Mouse (Mus musculus) embryonic facial prominence, embryonic 14.5 days (tissue): Measurements from ENCODE around the gene Hus1. TPM values are rescaled to one million over a fixed set of nuclear protein-coding genes. Genes with fewer than 3 reads are reported as not detected.

Source experiments
- ATAC-seq: fragments of 200-750 bp; cut with Nextera tagmentation; 2 replicates; pipeline ENCODE4 v1.8.0; 2017; ENCODE audit warnings: low read depth, moderate number of reproducible peaks, moderate TSS enrichment
- DNase-seq: peaks from one replicate; pipeline ENCODE4 v3.0.0-alpha.2; 2015; ENCODE audit warnings: low spot score
- H3K27ac ChIP-seq: fragments of 300-500 bp; sonication (generic); replicated peaks from 2 replicates; pipeline ENCODE4 v1.5.1; 2014; ENCODE audit warnings: low read depth, mild to moderate bottlenecking, low read length, moderate library complexity
- H3K27me3 ChIP-seq: fragments of 300-500 bp; sonication (generic); replicated peaks from 2 replicates; pipeline ENCODE4 v1.6.1; 2014; ENCODE audit warnings: low read length; ENCODE audit not compliant: control insufficient read depth, insufficient read depth
- H3K36me3 ChIP-seq: fragments of 300-500 bp; sonication (generic); 2 replicates; pipeline ENCODE4 v1.6.1; 2014; ENCODE audit warnings: low read length, mixed read lengths; ENCODE audit not compliant: control insufficient read depth, insufficient read depth
- H3K4me1 ChIP-seq: fragments of 300-500 bp; sonication (generic); 2 replicates; pipeline ENCODE4 v1.6.1; 2014; ENCODE audit warnings: antibody characterized with exemption, low read length; ENCODE audit not compliant: control insufficient read depth, insufficient read depth
- H3K4me2 ChIP-seq: fragments of 300-500 bp; sonication (generic); 2 replicates; pipeline ENCODE4 v1.6.1; 2014; ENCODE audit warnings: low read depth, mild to moderate bottlenecking, low read length, moderate library complexity, mixed read lengths
- H3K4me3 ChIP-seq: fragments of 300-500 bp; sonication (generic); 2 replicates; pipeline ENCODE4 v1.5.1; 2014; ENCODE audit warnings: low read depth, mild to moderate bottlenecking, low read length
- H3K9ac ChIP-seq: fragments of 300-500 bp; sonication (generic); 2 replicates; pipeline ENCODE4 v1.6.1; 2014; ENCODE audit warnings: low read depth, mild to moderate bottlenecking, low read length, moderate library complexity, mixed read lengths
- H3K9me3 ChIP-seq: fragments of 300-500 bp; sonication (generic); 2 replicates; pipeline ENCODE4 v1.6.1; 2016; ENCODE audit warnings: low read length; ENCODE audit not compliant: control insufficient read depth
- WGBS: fragments of 180-500 bp; shearing (Covaris S2); extraction: QIAGEN DNeasy Blood & Tissue Kit; methylation state at CpG from one replicate; pipeline ENCODE4 v1.1.7; 2014; 5-methylcytosine and 5-hydroxymethylcytosine counted together
- polyA plus RNA-seq: library from polyadenylated mRNA; unstranded; fragments of >200 nt; fragmentation: Nextera tagmentation; extraction: Ambion mirVana; gene quantifications from 2 replicates; pipeline ENCODE4 v1.2.1, GENCODE M21; 2014

Gene Hus1
- polyA plus RNA-seq, 1 experiment from 2014 or later: 13.5 TPM

DNA sequence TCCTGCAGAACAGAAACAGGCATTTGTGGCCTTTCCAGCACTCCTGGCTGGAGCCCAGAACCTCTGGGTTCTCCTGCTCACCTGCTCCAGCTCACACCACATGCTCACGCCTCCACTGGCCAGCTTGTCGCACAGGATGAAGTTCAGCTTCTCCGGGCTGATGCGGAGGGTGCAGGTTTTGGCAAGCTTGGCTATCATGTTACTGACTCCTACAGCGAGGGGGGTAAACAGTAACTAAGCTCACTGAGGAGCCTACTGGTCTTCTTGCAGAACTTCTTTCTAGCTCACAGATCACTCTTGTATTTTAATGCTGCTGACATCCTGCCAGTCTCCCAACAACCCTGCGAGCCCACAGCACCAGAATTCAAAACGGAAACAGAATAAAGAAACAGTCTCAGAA lies 575 bp downstream of the Hus1 start:
- no peaks in the 10 kb centered on the region for H3K27me3 ChIP-seq
- peak overlapping the region; percentile 73 for H3K4me3 ChIP-seq
- no peaks in the 10 kb centered on the region for H3K9me3 ChIP-seq
- H3K4me2 ChIP-seq: peak overlapping the region; percentile 85
- ATAC-seq (peak; percentile 72), DNase-seq (peak; percentile 72)
- H3K4me1 ChIP-seq: peaks cover 8% of the 10 kb centered on the region
- H3K27ac ChIP-seq: peak overlapping the region; percentile 93
- H3K36me3 ChIP-seq: peaks cover 23% of the 10 kb centered on the region
- under 1% methylated on average over 7 of the region's 7 CpGs for WGBS
- peak overlapping the region; percentile 89 for H3K9ac ChIP-seq

DNA sequence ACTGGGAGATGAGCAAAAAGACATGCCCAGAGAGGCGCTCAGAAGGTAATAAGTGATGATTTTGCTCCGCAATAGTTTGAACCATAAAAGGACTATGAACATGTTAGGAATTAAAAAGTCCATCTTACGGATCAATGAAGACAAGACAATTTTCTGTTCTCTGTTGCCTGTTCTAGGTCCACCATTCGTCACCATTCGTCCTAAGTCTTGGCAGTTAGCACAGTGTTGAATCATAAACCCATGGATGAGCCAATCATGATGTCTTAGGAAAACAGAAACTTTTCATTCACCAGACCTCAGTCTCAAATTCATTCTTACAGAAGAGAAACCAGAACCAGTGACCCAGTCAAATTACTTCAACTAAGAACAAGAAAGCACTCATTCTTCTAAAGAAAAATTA lies 2.2 kb downstream of the Hus1 start:
- Histone ChIP-seq H3K9me3 (no peaks in the 10 kb centered on the region), H3K9ac (no peak overlapping the region), H3K4me1 (peaks cover 8% of the 10 kb centered on the region), H3K27ac (no peak overlapping the region), H3K4me3 (no peak overlapping the region), H3K36me3 (peaks cover 39% of the 10 kb centered on the region), H3K4me2 (no peak overlapping the region), H3K27me3 (no peaks in the 10 kb centered on the region)
- DNase-seq: no peak
- 93% methylated on average over 5 of the region's 5 CpGs for WGBS
- no peak for ATAC-seq

DNA sequence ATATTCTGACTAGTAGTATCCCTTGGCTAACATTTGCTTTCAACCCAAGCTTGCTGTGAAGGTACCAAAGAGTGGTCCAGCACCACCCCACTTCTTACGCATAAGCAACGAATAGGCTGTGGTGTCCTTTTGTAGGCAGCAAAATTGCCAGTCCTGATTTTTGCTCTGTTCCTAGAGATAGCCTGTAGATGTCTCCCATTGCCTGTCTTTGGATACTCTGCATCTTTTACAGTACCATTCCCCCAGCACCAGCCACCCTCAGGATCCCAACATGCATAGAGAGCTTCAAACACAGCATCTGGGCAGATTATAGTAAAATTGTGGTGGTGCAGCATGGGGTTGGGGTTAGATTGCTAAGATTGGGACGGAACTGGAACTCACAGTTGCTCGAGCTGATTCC lies 22.9 kb downstream of the Hus1 start:
- H3K4me2 ChIP-seq: no peak overlapping the region
- ATAC-seq (no peak), DNase-seq (no peak)
- H3K27ac ChIP-seq: no peak overlapping the region
- no peaks in the 10 kb centered on the region; the same call in 1 of the 2 replicates for H3K4me1 ChIP-seq
- H3K4me3 ChIP-seq: no peak overlapping the region
- no peak overlapping the region for H3K9ac ChIP-seq
- 61% methylated on average over 4 of the region's 4 CpGs for WGBS
- no peaks in the 10 kb centered on the region for H3K27me3 ChIP-seq
- peaks cover 19% of the 10 kb centered on the region for H3K36me3 ChIP-seq
- 0 out of 2 replicates have a peak, but pooled peaks cover 6% of the 10 kb centered on the region for H3K9me3 ChIP-seq

DNA sequence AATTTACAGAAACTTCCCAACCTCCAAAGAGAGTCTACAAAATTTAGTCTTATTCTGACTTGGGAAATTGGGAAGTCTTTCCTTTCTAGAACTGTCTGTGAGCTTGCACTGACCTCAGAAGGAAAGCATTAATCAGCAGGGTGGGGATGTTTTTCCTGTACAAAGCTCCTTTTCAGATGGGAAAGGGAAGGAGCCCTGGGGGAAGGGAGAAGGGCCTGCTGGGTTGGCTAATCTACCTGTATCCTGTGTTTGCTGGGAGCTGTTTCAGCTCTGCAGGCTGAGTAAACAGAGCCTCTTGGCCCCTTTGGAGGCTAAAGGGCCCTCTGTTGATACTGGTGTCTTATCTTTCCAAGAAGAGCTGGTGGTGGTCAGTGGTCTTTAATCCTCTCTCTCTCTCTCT lies 24.9 kb downstream of the Hus1 start:
- Histone ChIP-seq H3K27me3 (no peaks in the 10 kb centered on the region), H3K4me2 (no peak overlapping the region), H3K4me3 (no peak overlapping the region), H3K9me3 (no peaks in the 10 kb centered on the region), H3K36me3 (0 out of 2 replicates have a peak, but pooled peaks cover 1% of the 10 kb centered on the region), H3K4me1 (no peaks in the 10 kb centered on the region; the same call in 1 of the 2 replicates), H3K27ac (no peak overlapping the region), H3K9ac (no peak overlapping the region)
- ATAC-seq: no peak
- peak; percentile 52 for DNase-seq

GRCm38 (mm10) chr11:8983237-8983861 lies 27.6 kb downstream of the Hus1 start:
- DNase-seq (peak; percentile 85), ATAC-seq (no peak)
- Histone ChIP-seq H3K27me3 (no peaks in the 10 kb centered on the region), H3K4me2 (no peak overlapping the region), H3K36me3 (no peaks in the 10 kb centered on the region), H3K27ac (no peak overlapping the region), H3K4me1 (no peaks in the 10 kb centered on the region; the same call in 1 of the 2 replicates), H3K9me3 (no peaks in the 10 kb centered on the region), H3K9ac (no peak overlapping the region), H3K4me3 (no peak overlapping the region)
- 42% methylated on average over 6 of the region's 6 CpGs for WGBS

GRCm38 (mm10) chr11:8978154-8978553 lies 32.8 kb downstream of the Hus1 start:
- H3K9ac ChIP-seq: no peak overlapping the region
- H3K27me3 ChIP-seq: no peaks in the 10 kb centered on the region; the same call in 1 of the 2 replicates
- H3K4me1 ChIP-seq: no peaks in the 10 kb centered on the region
- no peak for DNase-seq
- H3K27ac ChIP-seq: no peak overlapping the region
- no peaks in the 10 kb centered on the region for H3K9me3 ChIP-seq
- no peaks in the 10 kb centered on the region for H3K36me3 ChIP-seq
- no peak overlapping the region for H3K4me3 ChIP-seq
- no peak overlapping the region for H3K4me2 ChIP-seq
- 78% methylated on average over 4 of the region's 4 CpGs for WGBS
- ATAC-seq: no peak

DNA sequence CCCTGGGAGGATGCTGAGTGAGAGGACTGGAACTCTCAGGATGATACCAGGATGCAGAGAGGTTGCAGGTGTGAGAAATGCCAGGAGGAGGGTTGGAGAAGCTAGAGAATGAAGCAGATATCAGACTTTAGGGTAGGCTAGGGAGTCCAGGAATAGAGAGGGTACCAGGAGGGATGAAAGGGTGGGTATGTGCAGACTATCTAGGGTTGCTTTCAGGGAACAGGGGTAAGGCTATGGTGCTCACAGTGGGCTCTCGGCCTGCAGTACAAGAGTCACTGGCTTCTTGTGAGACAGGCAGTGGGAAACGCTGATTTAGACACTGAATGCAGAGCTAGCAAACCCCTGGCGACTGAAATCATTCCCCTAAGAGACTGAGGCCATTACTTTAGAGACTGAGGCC lies 37.8 kb downstream of the Hus1 start, which contains the start of gene Pkd1l1:
Gene Pkd1l1, minus strand, starts transcription at position 101 of the 400 bp plus-strand sequence.
- Histone ChIP-seq H3K36me3 (no peaks in the 10 kb centered on the region), H3K27me3 (no peaks in the 10 kb centered on the region; the same call in 1 of the 2 replicates), H3K9ac (no peak within 1 kb of the TSS), H3K4me3 (no peak within 1 kb of the TSS), H3K27ac (no peak within 1 kb of the TSS), H3K4me1 (no peaks in the 10 kb centered on the region), H3K9me3 (no peaks in the 10 kb centered on the region), H3K4me2 (no peak within 1 kb of the TSS)
- WGBS: 61% methylated on average over 3 of the region's 3 CpGs
- ATAC-seq (no peak), DNase-seq (no peak)

- Histone ChIP-seq H3K27me3 (no peaks in the 10 kb centered on the region), H3K9me3 (no peaks in the 10 kb centered on the region), H3K4me2 (no peak overlapping the region), H3K9ac (no peak overlapping the region), H3K4me3 (no peak overlapping the region), H3K36me3 (no peaks in the 10 kb centered on the region), H3K4me1 (no peaks in the 10 kb centered on the region), H3K27ac (no peak overlapping the region)
- ATAC-seq: no peak
- WGBS: 83% methylated on average over 6 of the region's 6 CpGs
- DNase-seq: no peak
Observed at GRCm38 (mm10) chr11:8972093-8972492, 38.9 kb downstream of the Hus1 start.

DNA sequence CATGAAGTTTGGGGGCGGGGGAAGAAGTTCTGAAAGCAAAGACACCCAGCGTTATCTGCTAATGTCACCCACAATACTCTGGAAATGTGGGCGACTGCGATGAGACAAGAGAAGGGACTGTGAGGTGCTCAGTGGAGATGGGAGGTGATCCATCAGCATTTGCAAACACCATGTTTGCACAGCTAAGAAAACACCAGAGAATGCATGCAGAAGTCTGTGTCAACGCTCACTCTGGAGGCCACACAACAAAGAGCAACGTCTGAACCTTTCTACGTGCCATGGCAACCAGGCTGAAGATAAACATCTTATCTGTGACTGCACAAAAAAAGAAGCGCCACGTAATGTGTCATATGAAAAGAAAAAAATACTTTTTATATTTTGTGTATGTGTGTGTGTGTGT lies 40.5 kb downstream of the Hus1 start:
- Histone ChIP-seq H3K36me3 (no peaks in the 10 kb centered on the region), H3K4me2 (no peak overlapping the region), H3K9ac (no peak overlapping the region), H3K27ac (no peak overlapping the region), H3K27me3 (no peaks in the 10 kb centered on the region), H3K4me1 (no peaks in the 10 kb centered on the region), H3K9me3 (no peaks in the 10 kb centered on the region), H3K4me3 (no peak overlapping the region)
- ATAC-seq (no peak), DNase-seq (no peak)
- 63% methylated on average over 9 of the region's 9 CpGs for WGBS
